Mouse (Mus musculus) E14TG2a.4 (cell line): ENCODE measurements around the gene Celf2.

Source experiments
- H3K27me3 ChIP-seq: 2 replicates; pipeline ENCODE4 v1.6.1; 2014; ENCODE audit warnings: low read length, control low read depth; ENCODE audit not compliant: insufficient read depth
- H3K36me3 ChIP-seq: 2 replicates; pipeline ENCODE4 v1.6.1; 2014; ENCODE audit warnings: low read length, control low read depth; ENCODE audit not compliant: insufficient read depth
- H3K4me1 ChIP-seq: replicated peaks from 2 replicates; pipeline ENCODE4 v1.6.1; 2014; ENCODE audit warnings: low read depth, low read length, control low read depth
- H3K4me3 ChIP-seq: replicated peaks from 2 replicates; pipeline ENCODE4 v1.5.1; 2014; ENCODE audit warnings: mild to moderate bottlenecking, low read length
- H3K9me3 ChIP-seq: 2 replicates; pipeline ENCODE4 v1.6.1; 2014; ENCODE audit warnings: low read length, control low read depth
- CTCF ChIP-seq: conservative IDR thresholded peaks from 2 replicates; pipeline ENCODE4 v1.5.1; 2014; ENCODE audit warnings: low read length
- NANOG ChIP-seq: IDR thresholded peaks from 2 replicates; pipeline ENCODE4 v1.6.1; 2014; ENCODE audit warnings: borderline replicate concordance, low read length, mixed read lengths
- POU5F1 ChIP-seq: IDR thresholded peaks from 2 replicates; pipeline ENCODE4 v1.6.1; 2014; ENCODE audit warnings: low read length, borderline replicate concordance

The Celf2 gene

GRCm38 (mm10) chr2:6718864-6719263 is 790.5 kb downstream of the Celf2 start:
- H3K9me3 ChIP-seq, result no peaks in the 10 kb centered on the region
- no peaks in the 10 kb centered on the region for H3K36me3 ChIP-seq
- H3K4me1 ChIP-seq, result peaks cover 16% of the 10 kb centered on the region
- H3K27me3 ChIP-seq, result peaks cover 4% of the 10 kb centered on the region; the same call in 1 of the 2 replicates
- no peak for TF ChIP-seq CTCF
- TF ChIP-seq NANOG, result no peak
- no peak for TF ChIP-seq POU5F1
- no peak overlapping the region for H3K4me3 ChIP-seq

DNA sequence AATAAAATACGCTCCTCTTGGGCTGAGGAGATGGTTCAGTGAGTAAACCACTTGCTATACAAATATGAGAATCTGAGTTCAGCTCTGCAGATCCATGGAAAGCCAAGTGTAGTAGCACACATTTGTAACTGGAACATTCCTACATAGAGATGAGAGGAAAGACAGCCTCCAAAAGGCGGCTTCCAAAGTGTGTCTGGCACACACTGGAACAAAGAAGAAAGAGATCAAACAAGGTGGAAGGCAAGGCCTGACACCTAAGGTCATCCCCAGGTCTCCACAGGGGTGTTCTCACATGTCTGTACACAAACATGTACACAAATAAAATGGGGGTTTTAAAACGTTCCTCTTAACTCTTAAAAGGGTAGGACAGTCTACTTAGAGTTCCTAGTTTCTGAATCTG is 791.4 kb downstream of the Celf2 start:
- Histone ChIP-seq H3K36me3 (no peaks in the 10 kb centered on the region), H3K27me3 (peaks cover 4% of the 10 kb centered on the region; the same call in 1 of the 2 replicates), H3K9me3 (no peaks in the 10 kb centered on the region), H3K4me3 (no peak overlapping the region), H3K4me1 (peaks cover 16% of the 10 kb centered on the region)
- no peak for TF ChIP-seq CTCF
- TF ChIP-seq POU5F1, result no peak
- no peak for TF ChIP-seq NANOG

DNA sequence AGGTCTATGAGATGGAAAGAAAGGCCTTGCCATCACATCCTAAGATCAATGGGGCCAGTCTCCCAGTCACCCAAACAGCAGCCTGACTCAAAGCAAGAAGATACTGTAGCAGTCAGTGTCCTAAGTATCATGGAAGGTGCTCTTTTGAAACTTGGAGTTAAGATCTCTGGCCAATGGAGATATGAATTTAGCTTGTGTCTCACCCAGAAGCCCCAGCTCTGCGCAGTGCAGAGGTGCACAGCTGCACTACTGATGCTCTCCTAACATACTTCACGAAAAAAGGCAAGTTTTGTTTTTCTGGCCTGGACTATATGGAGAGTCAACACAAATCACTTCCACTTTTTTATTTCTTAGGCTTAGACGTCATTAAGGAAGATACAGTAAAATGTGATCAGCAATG is 793.8 kb downstream of the Celf2 start:
- no peaks in the 10 kb centered on the region for H3K27me3 ChIP-seq
- TF ChIP-seq POU5F1 (no peak), CTCF (no peak), NANOG (no peak)
- H3K9me3 ChIP-seq, result no peaks in the 10 kb centered on the region
- H3K4me3 ChIP-seq, result no peak overlapping the region
- H3K4me1 ChIP-seq, result peaks cover under 1% of the 10 kb centered on the region; the same call in 1 of the 2 replicates
- H3K36me3 ChIP-seq, result no peaks in the 10 kb centered on the region

DNA sequence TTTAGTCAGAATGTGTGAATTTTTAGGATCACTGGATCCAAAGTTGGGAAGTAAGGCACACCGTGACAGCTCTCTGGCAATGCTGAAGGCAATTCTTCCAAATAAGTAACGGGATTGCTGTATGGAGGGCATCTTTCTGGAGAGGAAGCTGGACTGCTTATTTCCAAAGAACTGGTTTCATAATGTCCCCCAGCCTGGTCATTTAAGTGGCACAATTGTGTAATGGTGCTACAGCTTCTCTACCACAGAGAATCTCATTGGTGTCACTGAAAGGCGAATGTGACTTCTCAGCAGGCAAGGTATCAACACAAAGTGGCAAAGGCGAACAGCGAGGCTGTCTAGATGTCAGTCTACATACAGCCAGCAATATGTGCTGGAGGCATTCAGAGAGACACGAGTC is 795.8 kb downstream of the Celf2 start:
- Histone ChIP-seq H3K27me3 (no peaks in the 10 kb centered on the region), H3K4me1 (no peaks in the 10 kb centered on the region), H3K36me3 (no peaks in the 10 kb centered on the region), H3K9me3 (no peaks in the 10 kb centered on the region), H3K4me3 (no peak overlapping the region)
- TF ChIP-seq NANOG (no peak), CTCF (no peak), POU5F1 (no peak)

GRCm38 (mm10) chr2:6710687-6711430 is 798.5 kb downstream of the Celf2 start:
- H3K4me1 ChIP-seq, result no peaks in the 10 kb centered on the region
- no peaks in the 10 kb centered on the region for H3K36me3 ChIP-seq
- no peaks in the 10 kb centered on the region for H3K27me3 ChIP-seq
- no peak overlapping the region for H3K4me3 ChIP-seq
- no peak for TF ChIP-seq NANOG
- H3K9me3 ChIP-seq, result no peaks in the 10 kb centered on the region

- TF ChIP-seq CTCF (no peak), NANOG (no peak), POU5F1 (no peak)
- no peaks in the 10 kb centered on the region for H3K27me3 ChIP-seq
- H3K4me3 ChIP-seq, result no peak overlapping the region
These were observed 801.3 kb downstream of the Celf2 start for GRCm38 (mm10) chr2:6707959-6708519.

GRCm38 (mm10) chr2:6707276-6707675 is 802.1 kb downstream of the Celf2 start:
- Histone ChIP-seq H3K27me3 (no peaks in the 10 kb centered on the region), H3K4me1 (no peaks in the 10 kb centered on the region), H3K4me3 (no peak overlapping the region), H3K36me3 (no peaks in the 10 kb centered on the region), H3K9me3 (no peaks in the 10 kb centered on the region)
- TF ChIP-seq NANOG, result no peak
- TF ChIP-seq POU5F1, result no peak
- TF ChIP-seq CTCF, result no peak

More at GRCm38 (mm10) chr2:6707959-6708519, 801.3 kb downstream of the Celf2 start:
- no peaks in the 10 kb centered on the region for H3K4me1 ChIP-seq
- no peaks in the 10 kb centered on the region for H3K9me3 ChIP-seq
- H3K36me3 ChIP-seq, result no peaks in the 10 kb centered on the region

DNA sequence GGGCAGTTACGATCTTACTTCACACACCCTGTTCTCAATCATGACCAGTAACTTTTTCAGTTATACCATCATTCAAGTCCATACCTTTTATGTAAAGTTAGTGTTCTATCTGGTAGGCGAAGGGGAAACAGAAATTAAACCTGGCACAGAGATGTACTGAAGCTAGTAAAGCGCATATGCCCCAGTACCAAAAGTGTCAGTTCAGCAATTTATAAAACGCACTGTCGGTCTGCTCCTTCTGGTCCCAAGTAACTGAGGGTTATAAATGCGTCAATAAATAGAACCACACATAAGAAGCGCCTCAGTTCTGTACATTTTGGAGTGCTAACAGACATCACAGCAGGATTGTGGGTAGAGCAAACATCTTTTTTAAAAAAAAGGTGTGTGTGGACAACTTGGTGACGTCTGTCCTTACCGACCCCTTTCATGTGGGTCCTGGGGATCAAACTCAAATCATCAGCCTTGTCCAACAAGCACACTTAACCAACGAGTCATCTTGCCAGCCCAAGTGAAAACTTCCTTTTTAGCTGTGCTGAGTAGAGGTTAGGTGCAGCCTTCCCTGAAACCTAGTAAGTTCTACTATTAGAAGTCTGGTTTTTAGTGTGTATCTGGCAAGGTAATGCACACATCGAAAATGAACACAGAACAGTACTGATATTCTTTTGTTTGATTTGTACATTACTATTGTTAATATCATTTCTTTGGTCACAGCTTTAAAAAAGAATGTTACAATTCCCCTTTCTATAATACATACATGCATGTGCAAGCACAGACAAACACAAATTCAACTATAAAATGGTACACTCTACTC is 803.2 kb downstream of the Celf2 start:
- H3K36me3 ChIP-seq, result no peaks in the 10 kb centered on the region
- H3K27me3 ChIP-seq, result no peaks in the 10 kb centered on the region
- no peaks in the 10 kb centered on the region for H3K4me1 ChIP-seq
- no peaks in the 10 kb centered on the region for H3K9me3 ChIP-seq
- no peak overlapping the region for H3K4me3 ChIP-seq
- TF ChIP-seq NANOG (no peak), CTCF (no peak), POU5F1 (no peak)

- Histone ChIP-seq H3K9me3 (no peaks in the 10 kb centered on the region), H3K4me3 (no peak overlapping the region), H3K36me3 (no peaks in the 10 kb centered on the region), H3K27me3 (no peaks in the 10 kb centered on the region), H3K4me1 (no peaks in the 10 kb centered on the region)
- no peak for TF ChIP-seq NANOG
- TF ChIP-seq CTCF, result no peak
- TF ChIP-seq POU5F1, result no peak
These were observed 803.9 kb downstream of the Celf2 start for GRCm38 (mm10) chr2:6705475-6705874.
